Mouse (Mus musculus): ENCODE data around the gene Man1c1. TPM values are rescaled to one million over a fixed set of nuclear protein-coding genes. Genes with fewer than 3 reads are reported as not detected.

Gene Man1c1
- polyA plus RNA-seq, 1 experiment = 6.9 TPM

- WGBS = 58% methylated on average over 5 of the region's 5 CpGs
- Histone ChIP-seq H3K27ac (ENCODE audit: insufficient read depth, low read length) (no peak overlapping the region), H3K4me3 (ENCODE audit: extremely low read depth, insufficient read depth, insufficient read length) (no peak overlapping the region), H3K4me1 (ENCODE audit: control insufficient read depth, insufficient read depth, insufficient read length) (no peaks in the 10 kb centered on the region), H3K36me3 (ENCODE audit: control insufficient read depth, insufficient read depth, low read length) (no peaks in the 10 kb centered on the region), H3K27me3 (ENCODE audit: control insufficient read depth, insufficient read depth, low read length) (no peaks in the 10 kb centered on the region)
- TF ChIP-seq CTCF (IDR thresholded peaks at IDR 0.05; ENCODE audit: extremely low read depth, insufficient read depth, insufficient read length, insufficient replicate concordance) (no peak), POLR2A (IDR thresholded peaks at IDR 0.05; ENCODE audit: low read depth, low read length) (no peak)
- DNase-seq (ENCODE audit: low read depth in 1 of 2, low spot score in 2 of 2) = no peak
These were observed 124.5 kb downstream of the Man1c1 start for GRCm38 (mm10) chr4:134579620-134580019.

DNA sequence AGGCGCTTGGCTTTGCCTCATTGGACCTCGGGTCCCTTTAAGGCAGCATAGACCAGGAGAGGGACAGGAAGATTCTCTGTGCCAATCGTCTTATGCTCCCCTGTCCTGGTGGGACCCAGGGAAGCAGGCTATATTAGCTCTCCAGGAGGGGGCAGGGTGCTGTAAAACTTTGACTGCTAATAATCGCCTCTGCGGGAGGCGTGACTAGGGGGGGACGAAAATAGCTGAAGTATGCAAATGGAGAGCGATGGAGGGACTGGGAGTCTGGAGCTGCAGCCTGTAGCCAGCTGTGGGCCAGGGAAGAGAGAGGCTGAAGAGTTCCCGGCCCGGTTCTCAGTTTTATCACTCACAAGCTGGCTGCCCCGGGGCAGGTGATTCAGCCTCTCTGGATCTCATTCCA is 124.9 kb downstream of the Man1c1 start:
- no peak for DNase-seq (ENCODE audit: low read depth in 1 of 2, low spot score in 2 of 2)
- Histone ChIP-seq H3K4me3 (ENCODE audit: extremely low read depth, insufficient read depth, insufficient read length) (no peak overlapping the region), H3K27ac (ENCODE audit: insufficient read depth, low read length) (no peak overlapping the region), H3K4me1 (ENCODE audit: control insufficient read depth, insufficient read depth, insufficient read length) (no peaks in the 10 kb centered on the region), H3K36me3 (ENCODE audit: control insufficient read depth, insufficient read depth, low read length) (no peaks in the 10 kb centered on the region), H3K27me3 (ENCODE audit: control insufficient read depth, insufficient read depth, low read length) (no peaks in the 10 kb centered on the region)
- TF ChIP-seq CTCF (IDR thresholded peaks at IDR 0.05; ENCODE audit: extremely low read depth, insufficient read depth, insufficient read length, insufficient replicate concordance) (no peak), POLR2A (IDR thresholded peaks at IDR 0.05; ENCODE audit: low read depth, low read length) (no peak)
- WGBS = 51% methylated on average over 11 of the region's 11 CpGs

- H3K4me1 ChIP-seq (ENCODE audit: control insufficient read depth, insufficient read depth, insufficient read length) = no peaks in the 10 kb centered on the region
- WGBS = 81% methylated on average over 5 of the region's 5 CpGs
- H3K27me3 ChIP-seq (ENCODE audit: control insufficient read depth, insufficient read depth, low read length) = no peaks in the 10 kb centered on the region
- TF ChIP-seq CTCF (IDR thresholded peaks at IDR 0.05; ENCODE audit: extremely low read depth, insufficient read depth, insufficient read length, insufficient replicate concordance) = no peak
- TF ChIP-seq POLR2A (IDR thresholded peaks at IDR 0.05; ENCODE audit: low read depth, low read length) = no peak
- no peak for DNase-seq (ENCODE audit: low read depth in 1 of 2, low spot score in 2 of 2)
- H3K27ac ChIP-seq (ENCODE audit: insufficient read depth, low read length) = no peak overlapping the region
- no peak overlapping the region for H3K4me3 ChIP-seq (ENCODE audit: extremely low read depth, insufficient read depth, insufficient read length)
- no peaks in the 10 kb centered on the region for H3K36me3 ChIP-seq (ENCODE audit: control insufficient read depth, insufficient read depth, low read length)
These were observed 125.7 kb downstream of the Man1c1 start for GRCm38 (mm10) chr4:134578407-134578806.

- no peaks in the 10 kb centered on the region for H3K4me1 ChIP-seq (ENCODE audit: control insufficient read depth, insufficient read depth, insufficient read length)
- no peaks in the 10 kb centered on the region for H3K27me3 ChIP-seq (ENCODE audit: control insufficient read depth, insufficient read depth, low read length)
- no peak overlapping the region for H3K27ac ChIP-seq (ENCODE audit: insufficient read depth, low read length)
- no peak for TF ChIP-seq POLR2A (IDR thresholded peaks at IDR 0.05; ENCODE audit: low read depth, low read length)
- TF ChIP-seq CTCF (IDR thresholded peaks at IDR 0.05; ENCODE audit: extremely low read depth, insufficient read depth, insufficient read length, insufficient replicate concordance) = no peak
- no peaks in the 10 kb centered on the region for H3K36me3 ChIP-seq (ENCODE audit: control insufficient read depth, insufficient read depth, low read length)
- no peak for DNase-seq (ENCODE audit: low read depth in 1 of 2, low spot score in 2 of 2)
- H3K4me3 ChIP-seq (ENCODE audit: extremely low read depth, insufficient read depth, insufficient read length) = no peak overlapping the region
- 92% methylated on average over 2 of the region's 2 CpGs for WGBS
These were observed 126.8 kb downstream of the Man1c1 start for GRCm38 (mm10) chr4:134577281-134577680.

DNA sequence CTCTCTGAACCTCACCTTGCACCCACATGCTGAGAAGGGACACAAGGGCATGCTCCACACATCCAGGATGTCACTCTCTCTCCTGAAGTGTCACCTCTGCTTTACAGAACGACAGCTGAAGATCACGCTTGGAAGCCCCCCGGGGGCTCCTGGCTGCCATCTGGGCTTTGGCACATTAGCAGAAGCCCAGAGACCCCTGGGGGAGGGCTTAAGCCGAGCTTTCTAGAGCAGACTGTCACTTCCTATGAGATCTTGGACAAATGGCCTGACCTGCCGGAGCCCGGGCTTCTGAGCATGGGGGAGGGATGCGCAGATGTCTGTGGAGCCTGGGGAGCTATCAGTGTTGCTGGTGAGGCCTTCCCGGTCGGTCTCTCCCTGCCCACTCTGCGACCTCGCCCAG is 128.6 kb downstream of the Man1c1 start:
- Histone ChIP-seq H3K27me3 (ENCODE audit: control insufficient read depth, insufficient read depth, low read length) (no peaks in the 10 kb centered on the region), H3K4me1 (ENCODE audit: control insufficient read depth, insufficient read depth, insufficient read length) (no peaks in the 10 kb centered on the region), H3K27ac (ENCODE audit: insufficient read depth, low read length) (no peak overlapping the region), H3K36me3 (ENCODE audit: control insufficient read depth, insufficient read depth, low read length) (no peaks in the 10 kb centered on the region), H3K4me3 (ENCODE audit: extremely low read depth, insufficient read depth, insufficient read length) (no peak overlapping the region)
- no peak for DNase-seq (ENCODE audit: low read depth in 1 of 2, low spot score in 2 of 2)
- TF ChIP-seq POLR2A (IDR thresholded peaks at IDR 0.05; ENCODE audit: low read depth, low read length) = no peak
- no peak for TF ChIP-seq CTCF (IDR thresholded peaks at IDR 0.05; ENCODE audit: extremely low read depth, insufficient read depth, insufficient read length, insufficient replicate concordance)
- 90% methylated on average over 11 of the region's 11 CpGs for WGBS

GRCm38 (mm10) chr4:134572449-134573300 is 131.4 kb downstream of the Man1c1 start:
- 93% methylated on average over 24 of the region's 24 CpGs for WGBS
- no peak for TF ChIP-seq CTCF (IDR thresholded peaks at IDR 0.05; ENCODE audit: extremely low read depth, insufficient read depth, insufficient read length, insufficient replicate concordance)
- no peak for TF ChIP-seq POLR2A (IDR thresholded peaks at IDR 0.05; ENCODE audit: low read depth, low read length)
- no peaks in the 10 kb centered on the region for H3K27me3 ChIP-seq (ENCODE audit: control insufficient read depth, insufficient read depth, low read length)
- no peaks in the 10 kb centered on the region for H3K4me1 ChIP-seq (ENCODE audit: control insufficient read depth, insufficient read depth, insufficient read length)
- no peak overlapping the region for H3K27ac ChIP-seq (ENCODE audit: insufficient read depth, low read length)
- H3K4me3 ChIP-seq (ENCODE audit: extremely low read depth, insufficient read depth, insufficient read length) = no peak overlapping the region
- H3K36me3 ChIP-seq (ENCODE audit: control insufficient read depth, insufficient read depth, low read length) = no peaks in the 10 kb centered on the region
- no peak for DNase-seq (ENCODE audit: low read depth in 1 of 2, low spot score in 2 of 2)

Measured in spleen, adult 2 months (tissue).